Mouse (Mus musculus): Measurements from ENCODE around the gene Camta2.

Gene Camta2

DNA sequence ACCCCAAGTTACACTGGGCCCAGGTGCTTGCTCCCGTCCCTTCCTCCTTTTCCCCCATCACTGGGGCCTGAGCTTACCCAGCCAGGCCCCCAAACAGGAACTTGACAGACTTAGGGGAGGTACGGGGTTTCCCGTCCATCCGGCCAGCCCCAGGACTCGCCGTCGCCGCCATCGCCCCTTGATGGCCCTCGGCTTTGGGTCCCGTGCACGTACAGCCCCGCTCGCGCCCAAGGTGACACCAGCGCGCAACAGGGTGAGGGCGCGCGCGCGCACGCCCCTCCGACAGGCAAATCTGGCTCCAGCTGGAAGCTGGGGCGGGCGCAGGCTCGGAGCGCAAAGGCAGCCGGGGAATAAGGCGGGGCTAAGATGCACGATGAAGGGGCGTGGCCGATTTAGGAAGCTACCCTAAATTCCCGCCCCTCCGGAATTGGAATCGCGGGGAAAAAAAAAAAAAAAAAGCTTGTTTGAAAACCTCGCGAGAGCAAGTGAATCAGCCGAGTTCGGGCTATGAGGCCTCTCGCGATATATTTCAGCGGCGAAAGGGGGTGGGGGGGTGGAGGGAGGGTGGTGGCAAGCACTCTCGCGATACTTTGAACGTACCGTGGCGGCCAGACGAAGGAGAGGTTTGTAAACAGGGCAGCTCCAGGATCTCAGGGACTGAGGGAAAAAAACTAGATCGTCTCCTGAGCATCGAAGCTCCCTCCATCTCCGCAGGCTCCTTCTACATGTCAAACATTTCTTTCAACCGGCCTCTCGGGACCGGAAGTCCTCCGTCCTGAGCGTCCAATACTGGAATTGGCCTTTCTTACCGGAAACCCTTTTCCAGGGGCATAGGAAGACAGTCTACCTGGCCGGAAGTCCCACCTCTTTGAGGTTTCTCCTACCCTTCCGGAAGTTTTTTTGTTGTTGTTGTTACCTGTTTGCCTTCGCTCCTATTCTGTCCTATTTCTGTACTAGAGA is 40.9 kb downstream of the Camta2 start, which contains the start of the genes Rnf167 and Slc25a11:
Gene Rnf167 (plus strand): TSS at position 545 of the 960 bp plus-strand sequence.
Gene Slc25a11 (minus strand): TSS at position 789 of the 960 bp plus-strand sequence.
- DNase-seq = peak; percentile 97

DNA sequence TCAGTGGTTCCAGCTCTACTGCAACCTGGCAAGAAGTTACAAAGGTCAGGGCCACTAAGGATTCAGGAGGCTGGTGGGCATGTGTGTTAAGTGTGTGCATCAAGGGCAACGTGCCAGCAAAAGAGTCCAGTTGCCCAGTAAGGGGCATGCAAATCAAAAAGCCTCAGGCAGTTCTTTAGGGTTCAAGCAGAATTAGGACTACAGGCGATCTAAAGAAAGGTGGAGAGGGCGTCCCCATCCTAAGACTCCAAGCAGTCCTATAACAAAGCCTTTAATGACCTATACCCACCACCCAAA is 41.7 kb downstream of the Camta2 start:
- DNase-seq = no peak

DNA sequence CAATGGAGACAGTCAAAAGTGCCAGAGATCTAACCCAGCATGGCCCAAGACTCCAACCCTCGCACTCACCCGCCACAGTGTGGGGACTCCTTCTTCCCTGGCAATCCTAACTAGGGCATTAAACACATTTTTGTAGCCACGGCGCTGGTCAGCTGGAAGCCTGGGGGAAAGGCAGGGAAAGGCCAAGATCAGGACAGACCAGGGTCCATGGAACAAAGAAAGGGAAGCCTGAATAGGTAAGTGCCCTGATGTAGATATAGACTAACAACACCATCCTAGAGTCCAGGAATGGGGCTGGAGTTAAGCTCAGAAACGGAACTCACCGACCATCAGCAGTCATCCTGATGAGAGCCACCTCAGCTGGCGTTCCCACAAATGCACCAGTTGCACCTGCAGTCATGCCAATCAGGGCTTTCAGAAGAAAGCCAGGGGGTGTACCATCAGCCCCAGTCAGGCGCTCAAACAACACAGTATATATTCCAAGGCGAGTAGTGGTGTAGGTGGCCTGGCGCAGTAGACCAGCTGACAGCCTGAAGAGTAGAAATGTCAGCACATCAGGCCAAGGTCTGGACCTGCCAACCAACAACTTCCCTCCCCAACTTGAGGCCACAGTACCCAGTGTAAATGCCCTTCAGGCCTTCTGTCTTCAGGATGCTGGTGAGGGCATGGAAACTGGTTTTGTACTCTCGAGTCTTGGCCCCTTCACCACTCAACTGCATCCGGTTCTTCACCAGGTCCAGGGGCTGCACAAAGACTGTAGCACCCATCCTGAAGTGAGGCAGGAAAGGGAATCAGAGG is 42.2 kb downstream of the Camta2 start:
- no peak for DNase-seq

DNA sequence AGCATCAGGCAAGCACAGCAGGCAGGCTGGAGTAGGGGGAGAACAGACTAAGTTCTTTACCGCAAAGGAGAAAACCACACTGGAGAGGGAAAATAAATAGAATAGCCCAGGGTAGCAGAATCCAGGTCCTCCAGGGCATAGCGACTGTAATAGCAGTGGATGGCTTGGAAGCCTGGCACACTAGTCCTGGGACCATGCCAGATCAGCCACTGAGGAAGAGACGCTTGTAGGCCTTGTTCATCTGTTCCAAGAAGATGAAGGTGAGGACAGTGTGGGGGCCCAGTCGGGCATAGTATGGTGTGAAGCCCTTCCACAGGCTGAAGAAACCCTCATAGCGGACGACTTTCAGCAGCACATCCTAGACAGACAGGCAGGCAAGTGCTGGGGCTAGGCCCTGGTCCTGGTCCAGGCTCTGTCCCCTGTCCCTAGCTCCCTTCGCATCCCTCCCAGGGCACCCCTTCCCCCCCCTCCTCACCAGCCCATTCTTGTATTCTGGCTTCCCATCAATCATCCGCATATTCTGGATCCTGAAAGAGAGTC is 43.3 kb downstream of the Camta2 start:
- DNase-seq = no peak

DNA sequence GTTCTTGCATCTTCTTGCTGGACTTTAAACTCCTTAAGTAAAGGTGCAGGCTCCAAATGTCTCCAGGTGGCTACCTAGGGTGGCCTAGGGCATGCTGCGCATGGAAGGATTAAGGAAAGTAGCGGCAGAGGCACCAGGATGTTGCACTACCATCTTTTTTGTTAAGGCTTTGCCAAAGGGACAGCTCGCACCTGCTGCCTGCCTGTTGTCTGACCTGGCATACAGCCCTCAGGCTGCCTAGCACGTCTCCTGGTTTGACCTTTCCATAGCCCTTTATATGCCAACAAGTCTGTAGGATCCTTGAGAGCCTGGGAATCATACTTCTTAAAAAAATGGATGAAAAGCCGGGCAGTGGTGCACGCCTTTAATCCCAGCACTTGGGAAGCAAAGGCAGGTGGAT is 44.9 kb downstream of the Camta2 start:
- DNase-seq = no peak

DNA sequence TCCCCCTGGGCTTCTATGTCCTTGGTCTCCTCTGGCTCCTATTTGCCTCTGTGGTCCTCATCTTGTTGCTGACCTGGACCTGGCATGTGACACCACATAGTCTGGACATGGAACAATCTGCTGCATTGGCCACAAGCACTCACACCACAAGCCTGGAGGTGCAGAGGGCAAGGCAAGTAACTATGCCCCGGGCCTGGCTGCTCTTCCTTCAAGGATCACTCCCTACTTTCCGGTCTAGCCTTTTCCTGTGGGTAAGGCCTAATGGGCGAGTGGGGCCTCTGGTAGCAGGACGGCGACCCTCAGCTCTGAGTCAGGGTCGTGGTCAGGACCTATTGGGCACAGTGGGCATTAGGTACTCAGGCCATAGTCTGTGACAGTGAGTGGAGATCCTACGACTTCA is 46.7 kb downstream of the Camta2 start:
- no peak for DNase-seq

DNA sequence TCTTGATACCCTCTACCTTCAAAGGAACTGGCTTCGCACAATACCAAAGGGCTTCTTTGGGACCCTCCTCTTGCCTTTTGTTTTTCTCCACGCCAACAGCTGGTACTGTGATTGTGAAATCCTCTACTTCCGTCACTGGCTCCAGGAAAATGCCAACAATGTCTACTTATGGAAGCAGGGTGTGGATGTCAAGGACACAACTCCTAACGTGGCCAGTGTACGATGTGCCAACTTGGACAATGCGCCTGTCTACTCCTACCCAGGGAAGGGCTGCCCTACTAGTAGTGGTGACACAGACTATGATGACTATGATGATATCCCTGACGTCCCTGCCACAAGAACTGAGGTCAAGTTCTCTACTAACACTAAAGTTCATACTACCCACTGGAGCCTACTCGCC is 47.9 kb downstream of the Camta2 start:
- DNase-seq = no peak

DNA sequence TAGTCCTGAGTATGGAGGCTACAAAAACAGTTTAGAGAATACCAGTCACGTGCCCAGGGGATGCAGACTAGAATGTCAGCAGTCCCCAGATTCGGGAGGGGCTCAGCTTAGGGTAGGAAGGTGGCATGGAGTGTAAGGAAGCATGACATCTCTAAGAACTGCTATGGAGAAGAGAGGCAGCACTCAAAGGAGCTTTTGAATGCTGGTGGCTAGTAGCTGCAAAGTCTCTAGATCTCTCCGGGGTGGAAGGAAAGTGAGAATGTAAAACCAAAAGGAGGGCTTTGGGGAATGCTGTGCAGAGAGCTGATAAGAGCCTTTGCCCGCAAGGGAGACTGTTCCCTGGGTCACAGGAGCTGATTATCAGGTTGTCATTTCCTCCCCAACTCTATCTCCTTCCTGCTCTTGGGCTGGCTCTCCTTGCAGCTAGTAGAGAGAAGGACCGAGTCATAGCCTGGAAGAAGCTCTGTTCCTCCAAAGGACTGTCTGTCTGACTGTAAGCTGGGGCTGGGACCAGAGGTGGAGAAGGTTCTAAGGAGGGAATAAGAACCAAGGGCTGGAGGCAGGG is 49.1 kb downstream of the Camta2 start, which contains the start of gene Gp1ba:
Gene Gp1ba (plus strand): TSS at position 409 of the 565 bp plus-strand sequence.
- DNase-seq = no peak

DNA sequence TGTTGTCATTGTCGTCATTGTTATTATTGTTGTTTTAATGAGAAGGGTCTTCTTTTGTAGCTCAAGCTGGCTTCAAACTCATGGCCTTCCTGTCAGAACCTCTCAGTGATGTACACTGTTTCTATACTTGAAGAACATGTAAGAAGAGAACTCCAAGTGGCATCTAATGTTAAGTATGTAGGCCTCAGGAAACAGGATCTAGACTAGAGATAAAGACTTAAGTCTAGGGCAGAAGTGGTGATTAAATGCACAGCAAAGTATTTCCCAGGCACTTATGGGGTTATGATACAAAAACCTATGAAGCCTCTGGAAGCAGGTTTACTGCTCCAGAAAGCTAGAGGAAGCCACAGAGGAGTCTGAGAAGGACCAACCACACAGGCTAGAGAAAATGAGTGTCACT is 49.6 kb downstream of the Camta2 start:
- no peak for DNase-seq

DNA sequence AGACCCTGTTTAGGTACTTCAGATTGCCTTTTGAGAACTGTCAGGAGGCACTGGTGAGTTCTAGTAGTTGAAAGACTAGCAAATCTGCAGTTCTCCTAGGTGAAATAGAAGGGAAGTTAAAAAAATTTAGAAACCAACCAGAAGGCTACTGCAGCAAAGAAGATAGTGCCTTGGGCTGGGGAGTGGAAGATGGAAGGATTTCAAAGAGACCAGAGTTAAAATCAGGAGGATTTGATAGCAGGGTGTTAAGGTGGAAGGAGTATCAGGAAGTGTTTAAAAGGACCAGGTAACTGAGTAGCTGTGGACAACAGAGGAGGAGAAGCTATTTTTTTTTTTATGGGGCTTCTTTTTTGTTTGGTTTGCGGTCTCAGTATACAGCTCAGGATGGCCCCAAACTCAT is 50.1 kb downstream of the Camta2 start:
- no peak for DNase-seq

DNA sequence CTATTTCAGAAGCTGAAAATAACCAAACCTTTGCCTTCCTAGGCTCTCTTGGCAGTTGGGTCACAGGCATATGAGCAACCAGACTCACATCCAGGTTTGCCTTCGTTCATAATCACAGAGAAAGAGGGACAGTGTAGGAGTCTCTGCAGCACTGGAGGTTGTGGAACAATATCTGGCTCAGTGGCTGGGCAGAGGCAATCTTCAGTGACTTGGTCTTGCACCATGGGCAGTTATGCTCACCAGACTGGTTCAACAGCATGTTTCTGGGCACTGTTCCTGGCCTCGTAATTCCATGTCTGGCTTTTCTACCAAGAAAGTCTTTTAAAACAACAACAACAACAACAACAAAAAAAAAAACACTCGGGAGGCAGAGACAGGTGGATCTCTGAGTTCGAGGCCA is 52.3 kb downstream of the Camta2 start:
- DNase-seq = no peak

DNA sequence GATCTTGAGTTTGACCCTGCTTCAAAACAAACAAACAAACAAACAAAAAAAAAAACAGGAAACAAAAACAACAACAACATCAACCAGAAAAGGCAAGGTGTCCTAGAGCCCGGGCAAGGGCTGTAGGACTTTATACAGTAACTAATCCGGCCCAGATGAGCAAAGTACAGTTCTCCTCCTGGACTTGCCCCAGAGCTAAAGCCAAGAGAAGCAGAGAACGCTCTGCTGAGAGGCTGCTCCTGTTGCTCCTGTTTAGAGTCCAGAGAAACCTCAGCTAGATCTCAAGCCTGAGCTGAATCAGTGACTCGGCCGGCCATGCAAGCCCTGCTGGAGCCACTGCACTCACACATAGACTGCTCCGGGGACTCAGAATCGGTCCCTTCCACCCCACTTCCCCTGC is 57.8 kb downstream of the Camta2 start:
- no peak for DNase-seq

DNA sequence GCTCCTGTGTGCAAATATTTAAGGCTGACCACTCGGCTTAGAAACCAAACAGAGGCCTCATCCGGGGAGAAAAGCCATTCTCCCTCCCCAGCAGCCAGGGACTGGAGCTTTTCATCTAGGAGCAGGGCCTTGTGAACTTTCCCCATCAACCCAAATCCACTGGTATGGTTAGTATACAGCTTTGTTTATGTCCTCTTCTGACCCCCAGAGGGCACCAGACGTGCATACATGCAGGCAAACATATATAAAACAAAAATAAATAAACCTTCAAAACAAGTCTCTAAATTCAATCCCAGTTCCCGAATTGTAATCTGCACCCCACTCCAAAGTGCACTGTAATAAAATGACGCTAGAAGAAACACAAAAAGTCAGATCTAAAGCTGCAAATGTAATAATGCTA is 58.3 kb downstream of the Camta2 start:
- no peak for DNase-seq

DNA sequence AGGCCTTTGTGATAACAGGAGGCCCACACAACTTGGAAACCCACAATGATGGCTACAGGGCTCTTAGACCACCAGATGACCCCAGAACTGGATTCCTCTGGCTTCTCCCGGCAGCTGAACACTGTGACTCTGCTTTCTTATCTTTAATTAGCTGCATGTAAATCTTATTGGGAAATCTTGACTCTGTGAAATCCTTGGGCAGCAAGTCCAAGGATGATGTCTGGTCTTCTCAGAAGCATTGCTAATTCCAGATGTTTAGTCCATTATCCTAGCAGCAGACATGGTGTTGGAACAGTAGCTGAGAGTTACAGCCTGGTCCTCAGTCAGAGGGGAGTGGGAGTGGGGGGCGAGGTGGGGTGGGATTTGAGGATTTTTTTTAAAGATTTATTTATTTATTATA is 59.5 kb downstream of the Camta2 start:
- no peak for DNase-seq

DNA sequence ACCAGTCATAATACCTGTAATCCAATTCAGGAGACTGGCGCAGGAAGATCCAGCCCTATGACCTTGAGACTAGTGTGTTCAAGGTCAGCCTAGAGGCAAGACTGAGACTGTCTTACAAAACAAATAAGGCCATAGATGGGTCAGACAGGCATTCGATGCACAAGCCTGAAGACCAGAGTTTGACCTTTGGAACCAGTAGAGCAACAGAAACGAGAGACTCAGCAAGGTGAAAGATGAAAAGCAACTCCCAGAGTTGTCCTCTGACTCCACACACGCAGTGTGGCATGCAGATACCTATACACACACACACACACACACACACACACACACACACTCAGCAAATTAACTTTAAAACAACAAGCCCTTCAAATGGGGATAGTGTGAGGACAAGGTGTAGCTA is 61.0 kb downstream of the Camta2 start:
- DNase-seq = no peak

DNA sequence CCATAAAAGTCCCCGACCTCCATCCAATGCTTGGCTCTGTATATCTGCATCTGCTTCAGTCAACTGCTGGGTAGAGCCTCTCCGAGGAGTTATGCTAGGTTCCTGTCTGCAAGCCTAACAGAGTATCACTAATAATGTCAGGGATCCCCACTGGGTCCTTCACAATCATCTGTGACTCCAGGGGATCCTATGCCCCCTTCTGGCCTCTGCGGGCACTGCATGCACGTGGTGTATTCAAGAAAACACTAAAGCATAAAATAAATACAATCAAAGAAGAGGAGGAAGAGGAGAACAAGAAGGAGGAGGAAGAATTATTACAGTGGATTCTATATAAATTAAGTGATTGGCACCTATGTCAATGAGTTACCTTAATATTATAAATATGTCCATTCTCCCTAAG is 62.4 kb downstream of the Camta2 start:
- no peak for DNase-seq

DNA sequence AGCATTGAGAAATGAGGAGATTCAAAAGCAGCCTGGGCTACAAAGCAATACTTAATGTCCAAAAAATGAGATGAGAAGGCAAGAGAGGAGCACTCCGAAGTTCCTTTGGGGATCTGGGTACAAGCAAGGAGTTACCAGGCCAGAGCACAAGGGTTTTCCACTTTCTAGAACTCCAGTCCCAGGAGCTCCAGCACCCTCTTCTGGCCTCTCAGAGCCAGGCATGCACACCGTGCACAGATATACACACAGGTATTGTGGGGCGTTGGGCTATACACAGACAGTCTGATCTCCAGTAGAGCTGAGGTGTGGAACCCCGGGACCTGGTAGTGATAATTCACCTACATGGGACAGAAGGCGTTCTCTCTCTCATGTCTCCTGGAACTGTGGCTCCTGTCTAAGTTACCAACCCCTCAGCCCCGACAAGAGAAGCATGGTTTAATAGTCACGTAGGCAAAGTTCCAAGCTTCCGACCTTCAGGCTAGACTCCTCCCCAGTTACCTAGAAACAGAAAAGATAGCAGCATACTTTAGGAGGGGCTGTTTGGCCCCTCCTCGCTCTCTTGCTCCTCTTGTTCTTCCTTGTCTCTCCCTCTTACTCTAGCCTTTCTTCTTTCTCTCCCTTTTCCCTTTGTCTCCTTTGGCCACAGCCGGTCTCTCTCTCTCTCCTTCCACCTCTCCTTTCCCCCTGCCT is 64.7 kb downstream of the Camta2 start:
- no peak for DNase-seq

DNA sequence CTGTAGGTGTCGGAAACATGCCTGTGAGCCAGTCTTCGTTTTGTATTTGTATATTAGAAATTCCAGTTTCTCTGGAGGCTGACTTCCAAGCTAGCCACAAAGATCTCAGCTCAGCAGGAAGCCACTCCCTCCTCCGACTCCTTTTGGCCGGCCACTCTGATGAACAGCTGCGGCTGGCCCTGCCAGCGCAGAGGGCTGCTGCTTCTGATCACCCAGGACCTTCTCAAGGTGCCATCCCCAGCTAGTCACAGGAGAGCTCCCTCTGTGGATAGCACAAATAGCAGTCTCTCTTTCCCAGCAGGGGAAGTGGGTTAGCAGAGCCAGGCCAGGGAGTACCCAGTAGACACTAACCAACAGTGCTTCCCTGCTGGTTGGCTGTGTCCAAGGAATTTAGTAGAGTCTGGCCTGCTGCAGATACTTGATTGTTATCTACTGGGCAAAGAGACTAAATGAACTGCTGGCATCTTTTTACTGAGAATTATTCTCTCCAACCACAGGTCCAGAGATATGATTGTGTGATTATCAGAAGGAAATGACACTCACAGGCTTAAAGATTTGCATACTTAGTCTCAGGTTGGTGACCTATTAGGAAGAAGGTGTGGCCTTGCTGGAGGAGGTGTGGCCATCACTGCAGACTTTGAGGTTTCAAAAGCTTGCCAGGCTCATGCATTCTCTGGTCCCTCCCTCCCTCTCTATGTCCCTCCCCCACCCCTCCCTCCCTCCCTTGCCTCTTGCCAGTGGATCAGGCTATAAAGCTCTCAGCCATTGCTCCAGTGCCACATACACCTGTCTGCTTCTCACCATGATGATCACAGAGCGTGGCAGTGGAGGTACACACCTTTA is 65.7 kb downstream of the Camta2 start:
- DNase-seq = no peak
